Mouse (Mus musculus): ENCODE measurements around the gene Dlat. TPM values are rescaled to one million over a fixed set of nuclear protein-coding genes. Genes with fewer than 3 reads are reported as not detected.

Dlat gene
- total and polyA plus RNA-seq, 3 experiments: 36.1 to 61.3 (median 60.0) TPM

GRCm38 (mm10) chr9:50666442-50666841 is 6.9 kb upstream of the Dlat start:
- TF ChIP-seq GATA2 (IDR thresholded peaks at IDR 0.05; ENCODE audit: borderline replicate concordance, low read depth, low read length) (no peak), CTCF (IDR thresholded peaks at IDR 0.05; ENCODE audit: low read depth, low read length) (no peak), TAL1 (conservative IDR thresholded peaks at IDR 0.05; ENCODE audit: low read depth, low read length) (no peak), POLR2AphosphoS5 (IDR thresholded peaks at IDR 0.05; ENCODE audit: insufficient replicate concordance, low read depth, low read length) (no peak), GATA1 (IDR thresholded peaks at IDR 0.05; ENCODE audit: borderline replicate concordance, low read length) (no peak)
- ATAC-seq (ENCODE audit: extremely low read depth, insufficient number of reproducible peaks, low FRiP score, poor library complexity, severe bottlenecking) (no peak), DNase-seq (ENCODE audit: low spot score) (no peak)
- H3K27me3 ChIP-seq (ENCODE audit: insufficient read depth, low read length): peaks cover 11% of the 10 kb centered on the region
- no peak overlapping the region for H3K4me3 ChIP-seq (ENCODE audit: low read depth, low read length)
- no peaks in the 10 kb centered on the region for H3K36me3 ChIP-seq (replicated peaks)
- no peaks in the 10 kb centered on the region for H3K9me3 ChIP-seq (replicated peaks)
- H3K4me1 ChIP-seq (ENCODE audit: insufficient read depth, low read depth, low read length): peaks cover 4% of the 10 kb centered on the region

- TF ChIP-seq GATA1 (IDR thresholded peaks at IDR 0.05; ENCODE audit: borderline replicate concordance, low read length) (no peak), POLR2AphosphoS5 (IDR thresholded peaks at IDR 0.05; ENCODE audit: insufficient replicate concordance, low read depth, low read length) (no peak), GATA2 (IDR thresholded peaks at IDR 0.05; ENCODE audit: borderline replicate concordance, low read depth, low read length) (no peak), CTCF (IDR thresholded peaks at IDR 0.05; ENCODE audit: low read depth, low read length) (no peak), TAL1 (conservative IDR thresholded peaks at IDR 0.05; ENCODE audit: low read depth, low read length) (no peak)
- no peaks in the 10 kb centered on the region for H3K36me3 ChIP-seq (replicated peaks)
- peaks cover 7% of the 10 kb centered on the region for H3K27me3 ChIP-seq (ENCODE audit: insufficient read depth, low read length)
- H3K4me3 ChIP-seq (ENCODE audit: low read depth, low read length): no peak overlapping the region
- peaks cover 9% of the 10 kb centered on the region for H3K4me1 ChIP-seq (ENCODE audit: insufficient read depth, low read depth, low read length)
- DNase-seq (ENCODE audit: low spot score) (no peak), ATAC-seq (ENCODE audit: extremely low read depth, insufficient number of reproducible peaks, low FRiP score, poor library complexity, severe bottlenecking) (no peak)
- H3K9me3 ChIP-seq (replicated peaks): no peaks in the 10 kb centered on the region
Observed at GRCm38 (mm10) chr9:50664826-50665225, 5.2 kb upstream of the Dlat start.

- peak overlapping the region; percentile 95; the same call in 1 of the 2 replicates for H3K4me3 ChIP-seq (ENCODE audit: low read depth, low read length)
- DNase-seq (ENCODE audit: low spot score): no peak
- ATAC-seq (ENCODE audit: extremely low read depth, insufficient number of reproducible peaks, low FRiP score, poor library complexity, severe bottlenecking): no peak
Observed at GRCm38 (mm10) chr9:50660431-50660830, 851 bp upstream of the Dlat start.

GRCm38 (mm10) chr9:50658941-50659388 is 615 bp downstream of the Dlat start:
- peak; percentile 12 for DNase-seq (ENCODE audit: low spot score)
- Histone ChIP-seq H3K27me3 (ENCODE audit: insufficient read depth, low read length) (no peaks in the 10 kb centered on the region), H3K9me3 (replicated peaks) (no peaks in the 10 kb centered on the region), H3K36me3 (replicated peaks) (peaks cover 32% of the 10 kb centered on the region), H3K4me3 (ENCODE audit: low read depth, low read length) (peak overlapping the region; percentile 95), H3K4me1 (ENCODE audit: insufficient read depth, low read depth, low read length) (peaks cover 14% of the 10 kb centered on the region)
- no peak for ATAC-seq (ENCODE audit: extremely low read depth, insufficient number of reproducible peaks, low FRiP score, poor library complexity, severe bottlenecking)
- TF ChIP-seq GATA1 (IDR thresholded peaks at IDR 0.05; ENCODE audit: borderline replicate concordance, low read length): no peak

More at GRCm38 (mm10) chr9:50660431-50660830, 851 bp upstream of the Dlat start:
- H3K9me3 ChIP-seq (replicated peaks): no peaks in the 10 kb centered on the region
- no peak for TF ChIP-seq TAL1 (conservative IDR thresholded peaks at IDR 0.05; ENCODE audit: low read depth, low read length)
- no peak for TF ChIP-seq GATA2 (IDR thresholded peaks at IDR 0.05; ENCODE audit: borderline replicate concordance, low read depth, low read length)
- TF ChIP-seq POLR2AphosphoS5 (IDR thresholded peaks at IDR 0.05; ENCODE audit: insufficient replicate concordance, low read depth, low read length): no peak
- TF ChIP-seq GATA1 (IDR thresholded peaks at IDR 0.05; ENCODE audit: borderline replicate concordance, low read length): no peak
- no peak for TF ChIP-seq CTCF (IDR thresholded peaks at IDR 0.05; ENCODE audit: low read depth, low read length)
- H3K4me1 ChIP-seq (ENCODE audit: insufficient read depth, low read depth, low read length): peaks cover 14% of the 10 kb centered on the region
- peaks cover 22% of the 10 kb centered on the region for H3K36me3 ChIP-seq (replicated peaks)
- H3K27me3 ChIP-seq (ENCODE audit: insufficient read depth, low read length): no peaks in the 10 kb centered on the region

- TF ChIP-seq GATA2 (IDR thresholded peaks at IDR 0.05; ENCODE audit: borderline replicate concordance, low read depth, low read length) (no peak), CTCF (IDR thresholded peaks at IDR 0.05; ENCODE audit: low read depth, low read length) (no peak), POLR2AphosphoS5 (IDR thresholded peaks at IDR 0.05; ENCODE audit: insufficient replicate concordance, low read depth, low read length) (no peak), GATA1 (IDR thresholded peaks at IDR 0.05; ENCODE audit: borderline replicate concordance, low read length) (no peak), TAL1 (conservative IDR thresholded peaks at IDR 0.05; ENCODE audit: low read depth, low read length) (no peak)
- ATAC-seq (ENCODE audit: extremely low read depth, insufficient number of reproducible peaks, low FRiP score, poor library complexity, severe bottlenecking): peak; percentile 45; the same call in 1 of the 2 replicates
- H3K4me3 ChIP-seq (ENCODE audit: low read depth, low read length): peak overlapping the region; percentile 95
- DNase-seq (ENCODE audit: low spot score): peak; percentile 73
- H3K36me3 ChIP-seq (replicated peaks): peaks cover 37% of the 10 kb centered on the region
- no peaks in the 10 kb centered on the region for H3K9me3 ChIP-seq (replicated peaks)
- peaks cover 14% of the 10 kb centered on the region for H3K4me1 ChIP-seq (ENCODE audit: insufficient read depth, low read depth, low read length)
- H3K27me3 ChIP-seq (ENCODE audit: insufficient read depth, low read length): no peaks in the 10 kb centered on the region
Observed at GRCm38 (mm10) chr9:50658391-50658790, 1.2 kb downstream of the Dlat start.

- no peaks in the 10 kb centered on the region for H3K9me3 ChIP-seq (replicated peaks)
- no peak overlapping the region for H3K4me3 ChIP-seq (ENCODE audit: low read depth, low read length)
- ATAC-seq (ENCODE audit: extremely low read depth, insufficient number of reproducible peaks, low FRiP score, poor library complexity, severe bottlenecking) (no peak), DNase-seq (ENCODE audit: low spot score) (no peak)
- peaks cover 17% of the 10 kb centered on the region for H3K4me1 ChIP-seq (ENCODE audit: insufficient read depth, low read depth, low read length)
- H3K36me3 ChIP-seq (replicated peaks): peaks cover 93% of the 10 kb centered on the region
- TF ChIP-seq GATA1 (IDR thresholded peaks at IDR 0.05; ENCODE audit: borderline replicate concordance, low read length) (no peak), POLR2AphosphoS5 (IDR thresholded peaks at IDR 0.05; ENCODE audit: insufficient replicate concordance, low read depth, low read length) (no peak)
- H3K27me3 ChIP-seq (ENCODE audit: insufficient read depth, low read length): no peaks in the 10 kb centered on the region
Observed at GRCm38 (mm10) chr9:50650503-50650902, 9.1 kb downstream of the Dlat start.

Data from G1E (cell line).